Mouse (Mus musculus): ENCODE results near the gene Adamtsl3. TPM values are rescaled to one million over a fixed set of nuclear protein-coding genes. Genes with fewer than 3 reads are reported as not detected.
"Not testable (repeated sequence)": the region's sequence is repeated elsewhere in the genome, so short reads cannot be mapped to it uniquely, and the experiment has no call there.

Gene Adamtsl3
- polyA plus RNA-seq, 1 experiment, result 0.90 TPM

- DNase-seq (ENCODE audit: extremely low spot score in 1 of 2, low spot score in 1 of 2), result not testable (repeated sequence)
Observed at GRCm38 (mm10) chr7:82420329-82421052, 85.0 kb downstream of the Adamtsl3 start.

- no peak for DNase-seq (ENCODE audit: extremely low spot score in 1 of 2, low spot score in 1 of 2)
Observed at GRCm38 (mm10) chr7:82422561-82422960, 87.1 kb downstream of the Adamtsl3 start.

GRCm38 (mm10) chr7:82423602-82424001 lies 88.1 kb downstream of the Adamtsl3 start:
- no peak for DNase-seq (ENCODE audit: extremely low spot score in 1 of 2, low spot score in 1 of 2)

- no peak for DNase-seq (ENCODE audit: extremely low spot score in 1 of 2, low spot score in 1 of 2)
Observed at GRCm38 (mm10) chr7:82424281-82424680, 88.8 kb downstream of the Adamtsl3 start.

GRCm38 (mm10) chr7:82425374-82425773 lies 89.9 kb downstream of the Adamtsl3 start:
- no peak for DNase-seq (ENCODE audit: extremely low spot score in 1 of 2, low spot score in 1 of 2)

GRCm38 (mm10) chr7:82429447-82429846 lies 94.0 kb downstream of the Adamtsl3 start:
- no peak for DNase-seq (ENCODE audit: extremely low spot score in 1 of 2, low spot score in 1 of 2)

- no peak for DNase-seq (ENCODE audit: extremely low spot score in 1 of 2, low spot score in 1 of 2)
Observed at GRCm38 (mm10) chr7:82431572-82431971, 96.1 kb downstream of the Adamtsl3 start.

GRCm38 (mm10) chr7:82433226-82433625 lies 97.7 kb downstream of the Adamtsl3 start:
- DNase-seq (ENCODE audit: extremely low spot score in 1 of 2, low spot score in 1 of 2), result no peak

GRCm38 (mm10) chr7:82458376-82458775 lies 122.9 kb downstream of the Adamtsl3 start:
- no peak for DNase-seq (ENCODE audit: extremely low spot score in 1 of 2, low spot score in 1 of 2)

- DNase-seq (ENCODE audit: extremely low spot score in 1 of 2, low spot score in 1 of 2), result no peak
Observed at GRCm38 (mm10) chr7:82462921-82463523, 127.5 kb downstream of the Adamtsl3 start.

- DNase-seq (ENCODE audit: extremely low spot score in 1 of 2, low spot score in 1 of 2), result no peak
Observed at GRCm38 (mm10) chr7:82464364-82464763, 128.9 kb downstream of the Adamtsl3 start.

GRCm38 (mm10) chr7:82465437-82465836 lies 129.9 kb downstream of the Adamtsl3 start:
- DNase-seq (ENCODE audit: extremely low spot score in 1 of 2, low spot score in 1 of 2), result no peak

- DNase-seq (ENCODE audit: extremely low spot score in 1 of 2, low spot score in 1 of 2), result no peak
Observed at GRCm38 (mm10) chr7:82476441-82477221, 141.1 kb downstream of the Adamtsl3 start.

GRCm38 (mm10) chr7:82478461-82478860 lies 143.0 kb downstream of the Adamtsl3 start:
- DNase-seq (ENCODE audit: extremely low spot score in 1 of 2, low spot score in 1 of 2), result no peak

- DNase-seq (ENCODE audit: extremely low spot score in 1 of 2, low spot score in 1 of 2), result no peak
Observed at GRCm38 (mm10) chr7:82478861-82479755, 143.6 kb downstream of the Adamtsl3 start.

GRCm38 (mm10) chr7:82483426-82483825 lies 147.9 kb downstream of the Adamtsl3 start:
- no peak for DNase-seq (ENCODE audit: extremely low spot score in 1 of 2, low spot score in 1 of 2)

- DNase-seq (ENCODE audit: extremely low spot score in 1 of 2, low spot score in 1 of 2), result no peak
Observed at GRCm38 (mm10) chr7:82484834-82485233, 149.3 kb downstream of the Adamtsl3 start.

- no peak for DNase-seq (ENCODE audit: extremely low spot score in 1 of 2, low spot score in 1 of 2)
Observed at GRCm38 (mm10) chr7:82485344-82485954, 150.0 kb downstream of the Adamtsl3 start.

GRCm38 (mm10) chr7:82491018-82491417 lies 155.5 kb downstream of the Adamtsl3 start:
- DNase-seq (ENCODE audit: extremely low spot score in 1 of 2, low spot score in 1 of 2), result no peak

GRCm38 (mm10) chr7:82492881-82493280 lies 157.4 kb downstream of the Adamtsl3 start:
- no peak for DNase-seq (ENCODE audit: extremely low spot score in 1 of 2, low spot score in 1 of 2)
